Mouse (Mus musculus) kidney, adult 11 months (tissue): Measurements from ENCODE around the gene Pmm2.
A peak's percentile ranks its signal among the peaks of the same experiment; 100 is the strongest.

ENCODE experiments used
- DNase-seq: peaks from one replicate; pipeline ENCODE4 v3.0.0; 2022

The Pmm2 gene

DNA sequence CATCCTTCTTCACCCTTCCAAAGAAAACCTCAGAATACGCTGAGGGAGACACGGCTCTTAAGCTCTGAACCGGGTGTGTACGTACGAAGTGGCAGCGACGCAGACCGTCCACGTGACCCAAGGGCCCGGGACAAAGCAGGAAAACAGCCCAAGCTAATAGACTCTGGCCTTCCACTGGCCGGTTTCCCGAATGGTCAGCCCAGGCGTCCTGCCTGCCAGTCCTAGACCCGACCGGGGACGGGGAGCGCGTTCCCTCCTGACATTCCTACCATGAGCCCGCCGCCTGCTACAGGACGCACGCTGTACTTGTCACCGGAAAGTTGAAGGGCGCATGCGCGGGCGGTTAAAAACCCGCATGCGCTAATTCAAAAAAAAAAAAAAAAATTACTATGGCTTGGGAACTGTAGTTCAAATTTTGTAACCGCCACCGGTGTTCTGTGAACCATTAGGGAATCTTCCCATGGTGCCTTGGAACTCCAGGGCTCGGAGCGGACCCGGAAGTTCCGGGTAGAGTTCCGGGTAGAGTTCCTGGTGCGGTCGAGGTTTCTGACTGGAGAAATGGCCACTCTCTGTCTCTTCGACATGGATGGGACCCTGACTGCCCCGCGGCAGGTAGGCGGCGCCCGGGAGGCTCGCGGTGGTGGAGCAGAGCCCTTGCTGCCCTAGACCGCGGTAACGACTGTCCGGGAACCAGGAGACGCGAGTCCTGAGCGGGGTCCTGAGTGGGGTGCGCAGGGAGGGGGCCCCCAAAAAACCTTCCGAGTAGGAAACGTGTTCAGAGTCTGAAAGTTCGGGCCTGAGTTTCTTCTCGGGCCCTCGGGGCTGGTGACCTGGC, at the start of gene Pmm2, which contains the start of gene Tmem186:
Pmm2 (plus strand) TSS at position 458 of the 835 bp plus-strand sequence.
Tmem186 (minus strand) TSS at position 496 of the 835 bp plus-strand sequence.
- DNase-seq, result peak; percentile 91

DNA sequence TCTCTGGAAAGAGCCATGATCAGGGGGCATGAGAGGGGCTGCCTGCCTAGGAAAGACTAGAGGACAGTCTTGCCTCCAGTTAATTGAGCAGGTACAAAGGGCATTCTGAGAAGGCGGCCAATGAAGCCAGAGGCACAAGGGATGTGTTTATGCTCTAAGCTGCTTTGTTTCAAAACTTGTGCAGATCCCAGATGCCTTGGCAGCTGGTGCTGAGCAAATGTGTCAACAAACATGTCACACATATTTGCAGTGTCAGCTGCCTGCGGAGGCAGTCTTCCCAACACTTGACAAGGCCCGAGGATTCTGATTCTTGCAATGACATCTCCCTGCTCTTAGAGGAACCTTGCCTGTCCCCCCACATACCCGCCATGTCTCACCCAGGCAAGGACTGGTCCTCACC, 42.1 kb upstream of the Pmm2 start:
- DNase-seq, result no peak

DNA sequence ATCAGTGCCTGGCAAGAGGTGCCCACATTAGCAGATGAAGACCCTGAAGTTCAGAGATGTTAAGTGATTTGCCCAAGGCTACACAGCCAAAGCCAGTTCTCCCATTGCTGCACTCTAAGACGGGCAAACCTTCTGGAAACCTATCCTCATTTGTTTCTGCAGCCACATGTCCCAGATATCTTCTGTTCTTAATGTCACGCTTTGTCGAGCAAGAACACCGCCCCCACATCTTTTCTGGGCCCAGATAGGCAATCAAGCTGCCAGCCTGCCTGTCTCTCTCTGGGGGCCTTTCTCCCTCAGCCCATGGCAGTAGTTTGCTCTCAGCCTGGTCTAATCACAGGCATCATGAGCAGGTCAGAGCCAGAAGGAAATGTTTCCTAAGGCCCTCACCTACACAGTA, 41.1 kb upstream of the Pmm2 start:
- no peak for DNase-seq

GRCm38 (mm10) chr16:8597516-8597915, 40.0 kb upstream of the Pmm2 start:
- DNase-seq, result no peak

GRCm38 (mm10) chr16:8603789-8604188, 33.7 kb upstream of the Pmm2 start:
- DNase-seq, result no peak

DNA sequence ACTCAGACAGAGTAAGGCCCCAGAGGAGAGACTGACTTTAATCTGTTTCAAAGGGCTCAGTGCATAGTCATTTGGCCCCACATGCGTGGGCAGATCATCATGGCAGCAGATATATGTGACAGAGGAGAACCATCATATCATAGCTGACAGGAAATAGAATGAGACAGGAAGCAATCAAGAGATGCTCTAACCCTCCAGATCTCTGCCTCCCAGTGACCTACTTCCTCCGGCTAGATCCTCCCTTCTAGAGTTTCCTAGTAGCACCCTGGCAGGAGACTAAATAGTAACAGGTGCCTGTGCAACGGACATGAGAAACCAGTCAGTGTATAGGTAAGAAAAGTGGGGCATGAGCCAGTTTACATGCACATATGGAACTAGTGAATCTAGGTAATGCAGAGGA, 27.1 kb upstream of the Pmm2 start:
- no peak for DNase-seq

GRCm38 (mm10) chr16:8612214-8613005, 25.1 kb upstream of the Pmm2 start:
- no peak for DNase-seq

- DNase-seq, result no peak
These were observed 24.4 kb upstream of the Pmm2 start for GRCm38 (mm10) chr16:8613039-8613438.

- DNase-seq, result no peak
These were observed 24.0 kb upstream of the Pmm2 start for GRCm38 (mm10) chr16:8613447-8613846.

DNA sequence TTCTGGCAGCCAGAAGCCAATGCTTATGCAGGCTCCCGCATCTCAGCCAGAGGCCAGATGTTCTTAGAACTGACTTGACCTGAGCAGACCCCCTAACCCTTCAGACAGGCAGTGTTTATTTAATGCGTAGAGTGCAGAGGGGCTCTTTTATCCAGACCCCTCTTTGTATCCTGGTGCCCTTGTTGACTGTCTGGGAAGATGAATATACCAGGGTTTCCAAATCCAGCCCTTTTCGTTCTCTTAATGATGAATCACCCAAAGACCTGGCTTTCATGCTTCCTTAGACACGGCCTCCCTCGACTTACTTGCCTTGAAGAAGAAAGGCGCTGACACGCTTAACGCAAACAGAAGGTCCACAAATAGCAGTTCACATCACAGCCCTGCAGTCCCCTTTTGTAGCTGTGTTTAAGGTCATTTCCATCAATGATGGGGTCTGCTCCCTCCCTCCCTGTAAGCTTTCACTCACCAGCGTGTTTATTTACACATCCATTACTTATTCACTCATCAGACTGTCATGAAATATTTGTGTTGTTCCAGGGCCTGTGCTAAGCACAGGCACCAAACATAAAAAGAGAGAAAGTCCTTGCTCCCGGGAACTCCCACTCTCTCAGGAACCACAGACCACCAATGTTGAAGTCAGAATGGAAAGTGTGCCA, 17.7 kb upstream of the Pmm2 start:
- DNase-seq, result no peak

DNA sequence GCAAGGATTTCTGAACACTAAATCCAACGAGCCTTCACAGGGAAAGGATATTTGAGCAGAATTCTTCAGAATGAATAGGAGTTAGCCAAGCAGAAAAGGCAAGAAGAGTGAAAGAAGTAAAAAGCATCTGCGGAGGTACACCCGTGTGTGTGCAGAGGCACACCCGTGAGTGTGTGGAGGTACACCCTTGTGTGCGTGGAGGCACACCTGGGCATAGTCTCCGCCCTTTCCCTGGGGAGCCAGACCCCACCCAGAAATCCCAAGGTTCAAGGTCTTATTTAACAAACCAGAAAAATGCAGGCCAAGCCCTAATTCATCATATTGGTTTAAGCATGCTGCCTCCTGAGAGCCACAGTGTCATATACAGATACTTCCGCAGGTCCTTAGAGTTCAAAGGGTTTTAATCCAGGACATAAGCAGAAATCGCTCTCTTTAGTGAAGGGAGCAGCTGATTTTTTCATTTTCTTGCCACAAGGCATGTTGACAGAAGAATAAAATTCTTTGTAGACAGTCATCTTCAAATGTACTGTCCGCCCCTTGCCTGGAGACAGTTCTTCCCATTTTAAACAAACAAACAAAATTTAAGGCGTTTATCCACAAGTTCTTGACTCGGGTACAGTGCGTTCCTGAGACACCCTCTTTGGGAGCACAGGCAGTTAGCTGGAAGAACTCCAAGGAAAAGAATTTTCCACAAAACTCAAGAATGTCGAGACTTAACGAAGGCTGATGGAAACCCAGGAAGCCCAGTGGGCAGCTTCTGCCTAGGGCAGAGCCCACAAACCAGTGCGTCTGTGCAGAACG, 17.0 kb upstream of the Pmm2 start:
- no peak for DNase-seq

- DNase-seq, result no peak
These were observed 7.1 kb upstream of the Pmm2 start for GRCm38 (mm10) chr16:8630419-8630818.

- no peak for DNase-seq
These were observed 6.0 kb upstream of the Pmm2 start for GRCm38 (mm10) chr16:8631428-8631827.

- DNase-seq, result no peak
These were observed 632 bp upstream of the Pmm2 start for GRCm38 (mm10) chr16:8636867-8637216.

DNA sequence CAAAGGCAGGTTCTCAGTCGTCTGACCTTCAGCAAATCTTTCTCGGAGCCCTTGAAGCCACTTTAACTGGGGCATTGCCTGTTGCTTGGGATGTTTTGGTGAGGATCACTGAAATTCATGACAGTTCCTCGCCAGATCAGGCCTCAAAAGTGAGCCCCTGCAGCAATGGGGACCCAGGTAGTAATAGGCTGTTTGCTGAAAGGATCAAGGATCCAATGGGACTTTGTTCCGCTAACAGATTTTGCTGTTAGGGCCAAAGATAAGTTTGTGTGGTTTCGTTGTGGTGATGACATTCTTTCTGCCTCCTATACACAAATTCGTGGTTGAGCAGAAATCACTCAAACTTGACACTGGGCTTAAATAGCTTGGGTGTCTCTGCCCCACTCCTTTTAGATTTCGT, 657 bp downstream of the Pmm2 start:
- no peak for DNase-seq

DNA sequence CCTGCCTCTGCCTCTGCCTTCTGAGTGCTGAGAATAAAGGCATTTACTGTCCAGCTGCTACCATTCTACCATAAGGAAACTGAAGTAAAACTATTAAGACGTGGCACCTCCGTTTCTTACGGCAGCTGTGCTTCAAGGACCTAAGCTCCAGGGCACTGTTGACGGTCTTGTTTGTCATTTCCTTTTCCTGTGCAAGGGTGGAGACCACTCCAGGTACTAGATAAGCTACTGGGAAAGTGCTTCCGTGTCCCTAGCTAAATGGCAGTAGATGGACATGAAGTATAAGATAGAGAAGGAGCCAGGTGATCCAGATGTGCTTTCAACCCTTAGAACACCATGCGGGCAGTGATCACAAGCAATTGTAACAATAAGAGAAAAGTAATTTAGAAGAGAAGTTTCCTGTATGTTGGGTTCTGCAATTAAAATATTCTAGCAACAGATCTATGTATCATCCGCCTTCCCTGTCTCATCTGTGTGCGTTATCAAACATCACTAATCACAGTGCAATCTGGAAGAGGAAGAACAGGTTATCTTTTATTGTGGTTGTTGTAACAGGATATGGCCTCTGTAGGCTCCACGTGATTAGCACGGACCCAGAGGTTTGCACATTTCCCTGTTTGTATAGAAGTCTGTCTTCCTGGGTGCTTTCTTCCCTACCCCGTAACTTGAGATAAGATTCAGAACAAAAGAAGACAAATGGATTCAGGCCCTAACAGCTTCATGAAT, 2.2 kb downstream of the Pmm2 start:
- no peak for DNase-seq

DNA sequence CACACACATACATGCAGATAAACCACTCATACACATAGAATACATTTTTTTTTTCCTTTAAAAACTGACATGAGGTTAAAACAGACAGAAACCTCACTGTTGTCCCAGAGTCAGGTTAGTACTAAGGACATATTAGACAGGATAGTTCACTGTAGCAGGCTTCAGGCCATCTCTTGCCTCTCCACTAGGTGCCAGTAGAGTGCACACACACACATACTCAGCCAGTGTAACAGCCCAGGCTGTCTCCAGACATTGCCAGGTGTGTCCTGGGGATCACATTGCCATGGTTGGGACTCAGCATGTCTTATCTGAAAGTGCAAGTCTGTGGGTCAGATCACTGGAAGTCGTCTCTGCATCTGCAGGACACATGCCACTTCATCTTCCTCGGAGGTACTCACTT, 6.4 kb downstream of the Pmm2 start:
- DNase-seq, result peak; percentile 34

GRCm38 (mm10) chr16:8645546-8645945, 8.1 kb downstream of the Pmm2 start:
- no peak for DNase-seq

DNA sequence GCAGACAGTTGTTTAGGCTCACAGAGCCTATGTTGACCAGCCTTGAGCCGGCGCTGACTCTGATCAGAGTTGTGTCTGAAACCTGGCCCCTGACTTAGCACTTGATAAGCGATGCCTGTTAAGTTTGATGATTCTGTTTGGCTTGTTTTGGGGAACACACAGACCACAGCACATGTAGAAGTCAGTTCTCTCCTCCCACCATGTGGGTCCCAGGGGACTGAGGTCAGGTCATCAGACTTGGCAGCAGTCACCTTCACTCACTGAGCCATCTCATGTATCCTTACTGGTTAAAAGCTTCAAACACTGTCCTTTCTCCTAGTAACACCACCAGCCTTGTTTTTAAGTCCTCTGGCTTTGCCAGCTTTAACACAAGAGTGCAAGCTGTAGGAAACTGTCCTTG, 12.5 kb downstream of the Pmm2 start:
- DNase-seq, result no peak

DNA sequence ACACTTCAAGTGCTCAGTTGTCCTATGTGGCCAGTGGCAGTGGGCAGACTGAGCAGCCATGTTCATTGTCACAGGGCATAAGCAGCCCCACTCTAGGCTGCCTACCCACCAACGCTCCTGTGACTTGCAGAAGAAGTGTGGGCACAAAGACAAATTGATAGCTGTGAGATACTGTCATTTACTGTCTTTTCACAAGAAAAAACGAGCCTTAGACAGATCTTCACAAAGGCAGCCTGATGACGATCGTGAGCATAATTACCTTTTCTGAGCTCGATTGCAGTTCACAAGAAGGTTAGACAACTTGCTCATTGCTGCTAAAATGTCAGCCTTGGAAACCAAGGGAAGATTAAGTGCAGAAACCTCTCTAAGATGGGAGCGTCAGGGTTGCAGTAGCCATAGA, 17.6 kb downstream of the Pmm2 start:
- DNase-seq, result no peak

- no peak for DNase-seq
These were observed 18.1 kb downstream of the Pmm2 start for GRCm38 (mm10) chr16:8655599-8655998.

DNA sequence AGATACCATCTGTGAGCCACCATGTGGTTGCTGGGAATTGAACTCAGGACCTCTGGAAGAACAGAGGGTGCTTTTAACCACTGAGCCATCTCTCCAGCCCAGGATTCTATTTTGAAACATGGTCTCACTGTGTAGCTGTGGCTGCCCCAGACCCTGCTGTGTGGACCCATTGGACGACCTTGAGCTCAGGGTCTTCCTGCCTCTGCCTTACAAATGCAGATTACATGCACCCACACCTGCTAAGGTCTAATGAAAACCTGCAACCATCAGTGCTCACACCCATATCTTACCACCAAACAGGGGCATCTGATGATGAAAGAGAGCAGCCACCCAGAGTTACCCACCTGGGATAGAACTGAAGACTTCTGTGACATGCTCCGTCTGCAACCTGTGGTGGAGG, 18.8 kb downstream of the Pmm2 start:
- DNase-seq, result no peak
